Mouse (Mus musculus) limb, embryonic 14.5 days (tissue): ENCODE measurements around the gene Shc4. TPM values are rescaled to one million over a fixed set of nuclear protein-coding genes. Genes with fewer than 3 reads are reported as not detected.
A peak's percentile ranks its signal among the peaks of the same experiment; 100 is the strongest.

ENCODE experiments used
- ATAC-seq: fragments of 200-750 bp; cut with Nextera tagmentation; 2 replicates; pipeline ENCODE4 v1.8.0; 2017; ENCODE audit warnings: low read depth, moderate number of reproducible peaks, moderate TSS enrichment; ENCODE audit not compliant: low FRiP score
- DNase-seq: peaks from one replicate; pipeline ENCODE4 v3.0.0-alpha.2; 2015; ENCODE audit warnings: low spot score
- H3K27ac ChIP-seq: fragments of 300-500 bp; sonication (generic); replicated peaks from 2 replicates; pipeline ENCODE4 v1.5.1; 2014; ENCODE audit warnings: low read depth, mild to moderate bottlenecking, low read length, moderate library complexity, mixed read lengths
- H3K27me3 ChIP-seq: fragments of 300-500 bp; sonication (generic); 2 replicates; pipeline ENCODE4 v1.6.1; 2014; ENCODE audit warnings: low read length, mixed read lengths; ENCODE audit not compliant: control insufficient read depth, insufficient read depth
- H3K36me3 ChIP-seq: fragments of 300-500 bp; sonication (generic); 2 replicates; pipeline ENCODE4 v1.6.1; 2014; ENCODE audit warnings: mild to moderate bottlenecking, low read length, moderate library complexity, mixed read lengths; ENCODE audit not compliant: control insufficient read depth, insufficient read depth
- H3K4me1 ChIP-seq: fragments of 300-500 bp; sonication (generic); 2 replicates; pipeline ENCODE4 v1.6.1; 2014; ENCODE audit warnings: antibody characterized with exemption, low read length, mixed read lengths; ENCODE audit not compliant: control insufficient read depth, insufficient read depth
- H3K4me2 ChIP-seq: fragments of 300-500 bp; sonication (generic); replicated peaks from 2 replicates; pipeline ENCODE4 v1.6.1; 2014; ENCODE audit warnings: low read depth, mild to moderate bottlenecking, low read length, moderate library complexity; ENCODE audit not compliant: severe bottlenecking
- H3K4me3 ChIP-seq: fragments of 300-500 bp; sonication (generic); replicated peaks from 2 replicates; pipeline ENCODE4 v1.5.1; 2014; ENCODE audit warnings: low read length
- H3K9ac ChIP-seq: fragments of 300-500 bp; sonication (generic); 2 replicates; pipeline ENCODE4 v1.6.1; 2014; ENCODE audit warnings: mild to moderate bottlenecking, low read depth, low read length, moderate library complexity; ENCODE audit not compliant: severe bottlenecking
- H3K9me3 ChIP-seq: fragments of 300-500 bp; sonication (generic); 2 replicates; pipeline ENCODE4 v1.6.1; 2016; ENCODE audit warnings: low read length; ENCODE audit not compliant: control insufficient read depth
- POLR2A ChIP-seq: fragments of 200-500 bp; IDR thresholded peaks from 2 replicates; pipeline ENCODE4 v1.8.0; 2012; ENCODE audit warnings: inconsistent platforms, mild to moderate bottlenecking, moderate library complexity, borderline replicate concordance; ENCODE audit not compliant: insufficient read depth, insufficient read length; ENCODE audit errors: extremely low read depth
- WGBS: fragments of 180-500 bp; shearing (Covaris S2); extraction: QIAGEN DNeasy Blood & Tissue Kit; methylation state at CpG from one replicate; pipeline ENCODE4 v1.1.7; 2014; 5-methylcytosine and 5-hydroxymethylcytosine counted together
- polyA plus RNA-seq, 2 experiments: library from polyadenylated mRNA; depleted of rRNA in 1 of 2; stranded (reverse) in 1 of 2; unstranded in 1 of 2; fragments of >200 nt; fragmentation: Nextera tagmentation in 1 of 2; extraction: Ambion mirVana in 1 of 2; gene quantifications; 2 replicates each; pipeline versions ENCODE4 v1.2.1 to v1.2.3; 2012 to 2014

Shc4 gene
- polyA plus RNA-seq, 2 experiments, result 0.74 to 1.3 TPM

GRCm38 (mm10) chr2:125665213-125665612, 58.7 kb downstream of the Shc4 start:
- Histone ChIP-seq H3K4me3 (no peak overlapping the region), H3K9ac (no peak overlapping the region), H3K4me2 (no peak overlapping the region), H3K9me3 (no peaks in the 10 kb centered on the region), H3K27me3 (no peaks in the 10 kb centered on the region), H3K27ac (no peak overlapping the region), H3K4me1 (peaks cover 6% of the 10 kb centered on the region), H3K36me3 (no peaks in the 10 kb centered on the region)
- ATAC-seq, result no peak
- 85% methylated on average over 5 of the region's 5 CpGs for WGBS
- DNase-seq, result no peak
- TF ChIP-seq POLR2A, result no peak

GRCm38 (mm10) chr2:125662517-125662916, 61.4 kb downstream of the Shc4 start:
- no peaks in the 10 kb centered on the region for H3K36me3 ChIP-seq
- H3K9me3 ChIP-seq, result no peaks in the 10 kb centered on the region
- no peak overlapping the region for H3K4me3 ChIP-seq
- no peak for TF ChIP-seq POLR2A
- 91% methylated on average over 3 of the region's 3 CpGs for WGBS
- DNase-seq (no peak), ATAC-seq (no peak)
- H3K27ac ChIP-seq, result no peak overlapping the region
- no peak overlapping the region for H3K9ac ChIP-seq
- no peaks in the 10 kb centered on the region for H3K27me3 ChIP-seq
- H3K4me2 ChIP-seq, result no peak overlapping the region
- peaks cover 6% of the 10 kb centered on the region for H3K4me1 ChIP-seq

GRCm38 (mm10) chr2:125661156-125661555, 62.8 kb downstream of the Shc4 start:
- 31% methylated on average over 4 of the region's 4 CpGs for WGBS
- Histone ChIP-seq H3K27ac (no peak overlapping the region), H3K9ac (peak overlapping the region; percentile 55), H3K36me3 (no peaks in the 10 kb centered on the region), H3K4me1 (peaks cover 6% of the 10 kb centered on the region), H3K4me2 (peak overlapping the region; percentile 56), H3K4me3 (peak overlapping the region; percentile 37; the same call in 1 of the 2 replicates), H3K27me3 (no peaks in the 10 kb centered on the region), H3K9me3 (no peaks in the 10 kb centered on the region)
- ATAC-seq (no peak), DNase-seq (no peak)
- no peak for TF ChIP-seq POLR2A

- Histone ChIP-seq H3K27ac (peak overlapping the region; percentile 77), H3K9me3 (no peaks in the 10 kb centered on the region), H3K4me3 (peak overlapping the region; percentile 37), H3K27me3 (no peaks in the 10 kb centered on the region), H3K9ac (peak overlapping the region; percentile 55), H3K4me2 (peak overlapping the region; percentile 56), H3K4me1 (peaks cover 6% of the 10 kb centered on the region), H3K36me3 (no peaks in the 10 kb centered on the region)
- ATAC-seq (peak; percentile 74), DNase-seq (peak; percentile 54)
- no peak for TF ChIP-seq POLR2A
- WGBS, result 16% methylated on average over 20 of the region's 20 CpGs
Observed at GRCm38 (mm10) chr2:125660537-125661130, 63.3 kb downstream of the Shc4 start.

- 11% methylated on average over 10 of the region's 10 CpGs for WGBS
- ATAC-seq, result peak; percentile 71; the same call in 1 of the 2 replicates
- DNase-seq, result peak; percentile 88
Observed at GRCm38 (mm10) chr2:125659823-125660536, 64.0 kb downstream of the Shc4 start.

More at GRCm38 (mm10) chr2:125659823-125660536, 64.0 kb downstream of the Shc4 start:
- Histone ChIP-seq H3K4me3 (peak overlapping the region; percentile 37), H3K4me1 (peaks cover 6% of the 10 kb centered on the region), H3K27ac (peak overlapping the region; percentile 77), H3K36me3 (no peaks in the 10 kb centered on the region), H3K4me2 (peak overlapping the region; percentile 56), H3K9ac (peak overlapping the region; percentile 55), H3K9me3 (no peaks in the 10 kb centered on the region), H3K27me3 (no peaks in the 10 kb centered on the region)
- no peak for TF ChIP-seq POLR2A
